Mouse (Mus musculus): ENCODE measurements at regions not wholly inside any gene's neighbourhood (a gene's known extent, or its start where the extent isn't known, plus 50 kb on each side); places are given as distances from the start of the nearest gene placed in this dataset.

- DNase-seq (ENCODE audit: low spot score) (no peak), ATAC-seq (ENCODE audit: low FRiP score, low read depth) (no peak)
- H3K27ac ChIP-seq (replicated peaks; ENCODE audit: low read depth, low read length), result no peak overlapping the region
- H3K27me3 ChIP-seq (ENCODE audit: control insufficient read depth, insufficient read depth, low read length), result no peaks in the 10 kb centered on the region
- no peak for TF ChIP-seq POLR2A (IDR thresholded peaks at IDR 0.05; ENCODE audit: borderline replicate concordance, extremely low read depth, insufficient read depth, insufficient read length)
- H3K9ac ChIP-seq (ENCODE audit: low read depth, low read length, severe bottlenecking), result no peak overlapping the region
- no peaks in the 10 kb centered on the region for H3K9me3 ChIP-seq (ENCODE audit: control insufficient read depth, low read length)
- H3K4me2 ChIP-seq (replicated peaks; ENCODE audit: low read depth, low read length, severe bottlenecking), result no peak overlapping the region
- no peak overlapping the region for H3K4me3 ChIP-seq (replicated peaks; ENCODE audit: low read length)
- WGBS, result 88% methylated on average over 1 of the region's 1 CpGs
- H3K4me1 ChIP-seq (ENCODE audit: control insufficient read depth, insufficient read depth, low read length), result no peaks in the 10 kb centered on the region
- H3K36me3 ChIP-seq (ENCODE audit: control insufficient read depth, insufficient read depth, low read length), result no peaks in the 10 kb centered on the region
Observed at GRCm38 (mm10) chr5:95864252-95864651, 88.5 kb downstream of the E330014E10Rik start.

DNA sequence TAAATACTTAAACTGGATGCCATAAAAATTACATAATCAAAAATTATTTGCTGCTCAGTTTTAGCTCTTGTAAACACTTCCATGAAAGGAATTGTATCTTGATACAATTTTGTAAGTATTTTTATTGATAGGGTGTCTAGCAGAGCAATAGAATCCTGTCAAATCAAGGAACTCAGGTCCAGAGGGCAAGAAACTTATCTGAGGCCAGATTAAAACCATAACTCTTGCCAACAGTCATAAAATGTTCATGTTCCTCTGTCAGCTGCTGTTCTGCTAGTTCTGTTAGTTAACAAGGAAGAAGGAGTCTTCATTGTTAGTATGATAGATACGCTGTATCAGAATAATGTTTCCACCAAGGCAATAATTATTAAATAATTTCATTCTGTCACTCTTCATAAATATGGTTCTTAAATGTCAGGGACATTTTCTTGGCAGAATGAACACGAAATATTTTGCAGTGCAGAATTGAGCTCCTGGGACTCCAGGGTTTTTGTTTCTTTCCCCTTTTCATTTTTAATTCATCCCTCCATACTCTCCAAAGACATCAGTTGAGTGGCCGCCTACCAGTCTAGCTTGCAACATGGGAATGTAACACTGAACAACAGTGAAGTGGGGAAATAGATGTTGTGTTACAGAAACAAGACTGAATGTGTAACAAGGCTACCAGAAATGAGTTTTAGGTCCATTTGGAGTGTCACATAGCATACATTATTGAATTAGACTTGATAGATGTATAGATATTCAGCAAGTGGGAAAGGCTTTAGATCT, 89.1 kb downstream of the E330014E10Rik start:
- TF ChIP-seq POLR2A (IDR thresholded peaks at IDR 0.05; ENCODE audit: borderline replicate concordance, extremely low read depth, insufficient read depth, insufficient read length), result no peak
- 69% methylated on average over 3 of the region's 3 CpGs for WGBS
- no peak for DNase-seq (ENCODE audit: low spot score)
- Histone ChIP-seq H3K4me3 (replicated peaks; ENCODE audit: low read length) (no peak overlapping the region), H3K9ac (ENCODE audit: low read depth, low read length, severe bottlenecking) (no peak overlapping the region), H3K4me2 (replicated peaks; ENCODE audit: low read depth, low read length, severe bottlenecking) (no peak overlapping the region), H3K27ac (replicated peaks; ENCODE audit: low read depth, low read length) (no peak overlapping the region), H3K9me3 (ENCODE audit: control insufficient read depth, low read length) (no peaks in the 10 kb centered on the region), H3K36me3 (ENCODE audit: control insufficient read depth, insufficient read depth, low read length) (no peaks in the 10 kb centered on the region), H3K27me3 (ENCODE audit: control insufficient read depth, insufficient read depth, low read length) (no peaks in the 10 kb centered on the region), H3K4me1 (ENCODE audit: control insufficient read depth, insufficient read depth, low read length) (no peaks in the 10 kb centered on the region)
- no peak for ATAC-seq (ENCODE audit: low FRiP score, low read depth)

DNA sequence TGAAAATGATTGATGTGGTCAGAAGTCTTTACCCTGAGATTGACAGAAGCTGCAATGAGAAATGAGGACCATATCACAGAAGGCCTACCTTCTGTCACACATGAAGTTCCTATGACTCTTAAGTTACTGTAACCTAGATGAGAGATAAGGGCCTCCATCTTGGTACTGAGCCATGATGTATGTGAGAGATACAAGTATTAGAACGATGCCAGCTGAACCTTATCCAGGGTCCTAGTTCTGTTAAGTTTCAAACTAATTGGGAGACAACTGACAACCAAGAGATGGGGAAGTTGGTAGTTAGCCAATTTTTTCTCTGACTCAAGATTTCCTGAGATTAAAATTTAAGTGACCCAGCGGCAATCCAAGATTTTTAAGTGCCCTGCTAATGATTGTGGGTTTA, 89.7 kb downstream of the E330014E10Rik start:
- Histone ChIP-seq H3K27ac (replicated peaks; ENCODE audit: low read depth, low read length) (no peak overlapping the region), H3K27me3 (ENCODE audit: control insufficient read depth, insufficient read depth, low read length) (no peaks in the 10 kb centered on the region), H3K4me2 (replicated peaks; ENCODE audit: low read depth, low read length, severe bottlenecking) (no peak overlapping the region), H3K4me1 (ENCODE audit: control insufficient read depth, insufficient read depth, low read length) (no peaks in the 10 kb centered on the region), H3K9ac (ENCODE audit: low read depth, low read length, severe bottlenecking) (no peak overlapping the region), H3K4me3 (replicated peaks; ENCODE audit: low read length) (no peak overlapping the region), H3K9me3 (ENCODE audit: control insufficient read depth, low read length) (no peaks in the 10 kb centered on the region), H3K36me3 (ENCODE audit: control insufficient read depth, insufficient read depth, low read length) (no peaks in the 10 kb centered on the region)
- 81% methylated on average over 2 of the region's 2 CpGs for WGBS
- ATAC-seq (ENCODE audit: low FRiP score, low read depth) (no peak), DNase-seq (ENCODE audit: low spot score) (no peak)
- no peak for TF ChIP-seq POLR2A (IDR thresholded peaks at IDR 0.05; ENCODE audit: borderline replicate concordance, extremely low read depth, insufficient read depth, insufficient read length)

DNA sequence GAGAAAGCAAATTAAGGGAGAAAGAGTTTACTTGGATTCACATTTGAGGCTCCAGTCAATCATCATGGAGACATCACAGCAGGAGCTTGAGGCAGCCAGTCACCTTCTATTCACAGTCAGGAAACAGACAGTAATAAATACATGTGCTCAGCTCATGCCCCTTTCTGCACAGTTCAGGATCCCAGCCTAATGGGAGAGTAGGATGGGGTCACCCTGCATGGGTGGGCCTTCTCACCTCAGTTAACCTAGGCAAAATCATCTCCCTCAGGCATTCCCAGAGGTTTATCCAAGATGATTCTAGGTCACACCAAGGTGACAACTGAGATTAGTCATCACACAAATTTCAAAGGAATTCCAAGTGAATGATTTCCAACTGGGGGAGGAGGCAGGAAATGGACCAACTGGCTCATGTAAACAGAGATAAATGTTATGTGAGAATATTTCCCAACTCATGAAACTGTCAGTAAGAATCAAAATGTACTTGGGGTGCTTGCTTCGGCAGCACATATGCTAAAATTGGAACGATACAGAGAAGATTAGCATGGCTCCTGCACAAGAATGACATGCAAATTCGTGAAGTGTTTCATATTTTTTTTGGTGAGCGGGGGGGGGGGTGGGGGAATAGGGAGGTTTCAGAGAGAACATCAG, 89.8 kb upstream of the Cxcl13 start:
- Histone ChIP-seq H3K4me1 (ENCODE audit: control insufficient read depth, insufficient read depth, low read length) (no peaks in the 10 kb centered on the region), H3K27me3 (ENCODE audit: control insufficient read depth, insufficient read depth, low read length) (no peaks in the 10 kb centered on the region), H3K4me2 (replicated peaks; ENCODE audit: low read depth, low read length, severe bottlenecking) (no peak overlapping the region), H3K9ac (ENCODE audit: low read depth, low read length, severe bottlenecking) (no peak overlapping the region), H3K4me3 (replicated peaks; ENCODE audit: low read length) (no peak overlapping the region), H3K27ac (replicated peaks; ENCODE audit: low read depth, low read length) (no peak overlapping the region), H3K9me3 (ENCODE audit: control insufficient read depth, low read length) (no peaks in the 10 kb centered on the region), H3K36me3 (ENCODE audit: control insufficient read depth, insufficient read depth, low read length) (no peaks in the 10 kb centered on the region)
- ATAC-seq (ENCODE audit: low FRiP score, low read depth) (no peak), DNase-seq (ENCODE audit: low spot score) (no peak)
- 74% methylated on average over 4 of the region's 4 CpGs for WGBS
- no peak for TF ChIP-seq POLR2A (IDR thresholded peaks at IDR 0.05; ENCODE audit: borderline replicate concordance, extremely low read depth, insufficient read depth, insufficient read length)

DNA sequence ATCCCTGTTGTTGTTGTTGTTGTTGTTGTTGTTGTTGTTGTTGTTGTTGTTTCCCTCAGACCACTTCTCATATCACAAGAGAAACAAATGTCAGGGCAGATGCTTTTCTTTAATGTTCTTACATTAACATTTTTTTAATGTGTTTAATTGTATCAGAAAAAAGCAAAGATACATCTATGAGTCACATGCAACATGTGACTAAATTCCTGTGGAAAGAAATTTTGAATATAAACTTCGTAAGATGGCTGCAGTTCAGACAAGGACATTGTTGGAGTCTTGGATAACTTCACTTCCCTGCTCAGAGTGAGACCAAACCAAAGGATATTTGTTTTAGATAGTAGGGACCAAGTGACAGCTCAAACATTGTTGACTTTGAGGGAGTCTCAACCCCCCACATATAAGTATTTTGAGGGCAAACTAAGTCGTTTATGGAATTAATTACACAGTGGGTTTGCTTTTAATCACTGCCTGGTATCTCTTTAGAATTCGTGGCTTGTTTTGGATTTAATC, 86.4 kb upstream of the Cxcl13 start:
- 46% methylated on average over 3 of the region's 3 CpGs for WGBS
- DNase-seq (ENCODE audit: low spot score), result no peak
- H3K36me3 ChIP-seq (ENCODE audit: control insufficient read depth, insufficient read depth, low read length), result no peaks in the 10 kb centered on the region
- no peak overlapping the region for H3K4me2 ChIP-seq (replicated peaks; ENCODE audit: low read depth, low read length, severe bottlenecking)
- H3K4me1 ChIP-seq (ENCODE audit: control insufficient read depth, insufficient read depth, low read length), result no peaks in the 10 kb centered on the region
- no peak for TF ChIP-seq POLR2A (IDR thresholded peaks at IDR 0.05; ENCODE audit: borderline replicate concordance, extremely low read depth, insufficient read depth, insufficient read length)
- H3K9ac ChIP-seq (ENCODE audit: low read depth, low read length, severe bottlenecking), result no peak overlapping the region
- H3K27ac ChIP-seq (replicated peaks; ENCODE audit: low read depth, low read length), result no peak overlapping the region
- H3K27me3 ChIP-seq (ENCODE audit: control insufficient read depth, insufficient read depth, low read length), result no peaks in the 10 kb centered on the region
- H3K9me3 ChIP-seq (ENCODE audit: control insufficient read depth, low read length), result no peaks in the 10 kb centered on the region
- H3K4me3 ChIP-seq (replicated peaks; ENCODE audit: low read length), result no peak overlapping the region
- no peak for ATAC-seq (ENCODE audit: low FRiP score, low read depth)

Data from limb, embryonic 14.5 days (tissue).